Mouse (Mus musculus): Measurements from ENCODE around the gene Cdk17.

DNA sequence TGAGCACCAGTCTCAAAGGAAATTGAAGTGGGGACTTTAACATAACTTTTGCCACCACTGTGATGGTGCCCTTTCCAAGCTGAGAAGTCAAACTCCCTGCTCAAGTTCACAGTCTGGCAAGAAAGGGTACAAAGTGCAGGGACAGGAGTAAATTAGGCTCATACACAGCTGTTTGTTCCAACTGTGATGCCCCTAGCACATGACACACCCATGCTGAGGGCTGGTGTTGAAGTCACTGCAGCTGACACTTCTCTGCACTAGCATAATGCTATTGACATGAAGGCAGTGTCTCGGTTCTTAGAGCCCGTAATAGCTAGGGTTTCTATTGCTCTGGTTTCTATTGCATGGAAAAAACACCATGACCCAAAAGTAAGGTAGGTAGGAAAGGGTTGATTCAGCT lies 32.1 kb upstream of the Cdk17 start:
- no peak for TF ChIP-seq POLR2A (IDR thresholded peaks at IDR 0.05; ENCODE audit: extremely low read depth, insufficient read depth, low read length)
- TF ChIP-seq CTCF (IDR thresholded peaks at IDR 0.05; ENCODE audit: low read depth, low read length): no peak

Measured in liver, adult 2 months (tissue).